8 mouse cellular contexts compared by ENCODE assay signal in the genomic region with DNA sequence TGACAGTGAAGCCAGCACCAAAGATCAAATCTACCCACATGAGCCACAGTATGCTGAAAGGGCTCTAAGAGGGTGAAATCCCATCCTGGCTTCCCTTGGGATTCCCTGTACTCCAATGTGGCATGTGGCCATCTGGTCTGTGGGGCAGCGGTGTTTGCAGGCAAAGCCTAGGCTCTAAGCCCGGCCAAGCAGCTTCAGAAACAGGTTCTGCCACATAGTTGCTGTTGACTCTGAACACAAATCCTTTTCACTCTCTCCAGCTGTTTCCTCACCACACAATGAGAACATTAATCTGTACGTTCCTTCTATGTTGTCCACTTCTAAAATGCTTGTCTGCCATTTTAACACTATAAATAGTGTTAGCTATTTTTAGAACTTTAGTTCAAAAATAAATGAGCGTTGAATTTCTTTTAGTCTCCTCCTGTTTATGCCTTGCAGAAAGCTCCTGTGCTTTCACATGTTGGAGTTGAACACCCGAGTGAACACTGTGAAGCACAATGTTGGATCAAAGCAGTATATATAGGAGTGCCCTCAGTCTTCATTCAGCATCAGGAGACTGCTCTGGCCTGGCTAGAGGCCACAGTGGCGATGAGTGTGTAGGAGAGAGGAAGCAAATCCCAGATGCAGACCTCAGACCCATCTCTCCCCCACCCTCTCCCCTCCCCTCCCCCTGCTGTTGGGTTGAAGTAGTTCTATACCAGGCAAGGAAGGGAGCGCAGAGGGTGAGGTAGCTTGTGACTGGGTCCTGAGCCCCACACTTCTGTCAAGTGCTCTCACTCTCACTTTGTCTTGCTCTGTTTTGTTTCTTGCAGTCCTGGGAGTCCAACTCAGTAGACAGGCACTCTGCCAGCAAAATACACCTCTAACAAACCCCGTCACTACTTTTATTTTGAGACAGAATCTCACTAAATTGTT.
A peak's percentile ranks its signal among the peaks of the same experiment; 100 is the strongest.
DNase-seq lines count a peak whose midpoint lies in the region; TF ChIP-seq lines count a peak whose summit lies in the region.

No protein-coding gene starts in this region.

- DNase-seq in adrenal gland, postnatal 10 days = peak; percentile 72
- DNase-seq in adrenal gland, adult 18-20 months (ENCODE audit: low spot score in 2 of 2) = no peak
- peak; percentile 27 for DNase-seq in brain, embryonic 14.5 days (ENCODE audit: low read depth)
- DNase-seq in heart, postnatal 14 days = peak; percentile 16 to 45
- DNase-seq in lung, adult 18-20 months = peak; percentile 76 to 86
- no peak for DNase-seq in spleen, postnatal 36 days (ENCODE audit: low spot score in 2 of 2)
- no peak for DNase-seq in frontal cortex, postnatal 36 days (ENCODE audit: low spot score in 2 of 2)
- DNase-seq in spleen, postnatal 4 days (ENCODE audit: low spot score in 2 of 2) = no peak

- no peak for TF ChIP-seq CTCF in brain, embryonic 14.5 days (IDR thresholded peaks at IDR 0.05; ENCODE audit: borderline replicate concordance, extremely low read depth, insufficient read depth, insufficient read length)

- TF ChIP-seq POLR2A in brain, embryonic 14.5 days (IDR thresholded peaks at IDR 0.05; ENCODE audit: borderline replicate concordance, extremely low read depth, insufficient read depth, insufficient read length, poor library complexity, severe bottlenecking) = no peak

- intact Hi-C loops in heart, postnatal 14 days (cut with DNase I) = no loop called here

Comparison
In these comparisons a context has a peak if more than half of its experiments do, and no peak if none do; other contexts are left out.
1. DNase-seq: peak in adrenal gland, postnatal 10 days (single experiment), brain, embryonic 14.5 days (single experiment), heart, postnatal 14 days (2 of 2) and lung, adult 18-20 months (2 of 2); none in adrenal gland, adult 18-20 months (0 of 2), spleen, postnatal 36 days (0 of 2), frontal cortex, postnatal 36 days (0 of 2) and spleen, postnatal 4 days (0 of 2).